Mouse (Mus musculus): Measurements from ENCODE around the gene Trip6. TPM values are rescaled to one million over a fixed set of nuclear protein-coding genes. Genes with fewer than 3 reads are reported as not detected.

Gene Trip6
- total and polyA plus RNA-seq, 3 experiments, result 0.58 to 2.1 TPM; not detected in 1

DNA sequence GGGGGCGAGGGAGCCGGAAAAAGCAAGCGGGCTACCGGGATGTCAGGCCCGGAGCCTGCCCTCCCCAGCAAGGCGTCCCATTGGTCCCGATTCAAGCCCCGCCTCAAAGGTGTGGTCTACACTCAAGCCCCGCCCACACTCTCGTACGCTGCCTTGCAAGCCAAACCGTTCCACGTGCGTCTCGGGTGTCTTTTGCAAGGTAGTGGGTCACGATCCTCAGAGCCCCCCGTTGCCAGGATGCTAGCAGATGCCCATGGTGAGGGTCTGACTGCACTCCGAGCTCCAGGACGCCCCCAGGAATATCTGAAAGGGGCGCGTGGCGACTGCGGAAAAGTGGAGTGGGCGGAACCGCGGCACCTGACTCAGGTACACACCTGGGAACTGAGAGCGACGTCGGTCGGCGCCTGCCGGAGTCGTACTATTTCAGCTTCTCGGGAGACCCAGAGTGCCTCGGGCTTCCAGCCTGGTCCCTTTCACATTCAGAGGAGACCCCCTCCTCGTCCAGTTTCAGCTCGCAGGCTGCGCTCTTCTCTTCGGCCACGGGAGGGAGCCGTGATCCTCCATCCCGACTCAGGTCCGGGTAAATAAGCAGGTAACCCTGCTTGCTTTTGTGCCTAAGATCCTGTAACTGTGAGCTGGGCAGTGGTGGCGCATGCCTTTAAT lies 19.4 kb upstream of the Trip6 start, which contains the start of gene Slc12a9:
Gene Slc12a9, minus strand, starts transcription at position 86 of the 663 bp plus-strand sequence.
- H3K79me2 ChIP-seq (ENCODE audit: control insufficient read depth, insufficient read depth, low read length, poor library complexity), result no peaks in the 10 kb centered on the region; the same call in 1 of the 2 replicates
- no peak within 1 kb of the TSS for H3K27ac ChIP-seq (ENCODE audit: control insufficient read depth, low read depth, low read length)
- H3K27me3 ChIP-seq (ENCODE audit: control insufficient read depth in 1 of 2, insufficient read depth in 2 of 2, low read length in 2 of 2), result no peaks in the 10 kb centered on the region
- no peaks in the 10 kb centered on the region for H3K9me3 ChIP-seq (replicated peaks; ENCODE audit: insufficient read depth, low read length)
- H3K4me3 ChIP-seq (ENCODE audit: control insufficient read depth in 1 of 2, insufficient read depth in 1 of 2, low read depth in 2 of 2, low read length in 2 of 2), result peak within 1 kb of the TSS; percentile 65 to 84
- H3K9ac ChIP-seq (ENCODE audit: control insufficient read depth, low read depth, low read length, poor library complexity, severe bottlenecking), result peak within 1 kb of the TSS; percentile 66
- TF ChIP-seq BHLHE40 (IDR thresholded peaks at IDR 0.05; ENCODE audit: borderline replicate concordance, low read depth, low read length) (0 out of 2 replicates have a peak, but pooled peaks have one; percentile 5), MAFK (IDR thresholded peaks at IDR 0.05; ENCODE audit: borderline replicate concordance, low read depth, low read length) (no peak), TCF12 (IDR thresholded peaks at IDR 0.05; ENCODE audit: low read depth, low read length) (no peak), NRF1 (IDR thresholded peaks at IDR 0.05; ENCODE audit: insufficient read depth, low read depth, low read length, poor library complexity, severe bottlenecking) (no peak), ZNF384 (IDR thresholded peaks at IDR 0.05; ENCODE audit: low read depth, low read length) (no peak), POLR2AphosphoS5 (IDR thresholded peaks at IDR 0.05; ENCODE audit: borderline replicate concordance, low read depth, low read length) (no peak), ZMIZ1 (IDR thresholded peaks at IDR 0.05; ENCODE audit: low read depth, low read length) (no peak), ZC3H11A (IDR thresholded peaks at IDR 0.05; ENCODE audit: low read depth, low read length) (peak; percentile 47), ELF1 (IDR thresholded peaks at IDR 0.05; ENCODE audit: low read depth, low read length) (no peak), NELFE (IDR thresholded peaks at IDR 0.05; ENCODE audit: low read depth, low read length) (peak; percentile 60), MEF2A (IDR thresholded peaks at IDR 0.05; ENCODE audit: extremely low read depth, insufficient replicate concordance, low read depth, low read length, poor library complexity, severe bottlenecking) (no peak), MXI1 (IDR thresholded peaks at IDR 0.05; ENCODE audit: low read depth, low read length) (peak; percentile 99), MYB (IDR thresholded peaks at IDR 0.05; ENCODE audit: low read depth, low read length) (no peak), TBP (IDR thresholded peaks at IDR 0.05; ENCODE audit: low read depth, low read length) (peak; percentile 65), TAL1 (IDR thresholded peaks at IDR 0.05; ENCODE audit: low read length) (no peak), GATA1 (IDR thresholded peaks at IDR 0.05; ENCODE audit: low read depth, low read length) (no peak), CHD1 (IDR thresholded peaks at IDR 0.05; ENCODE audit: low read depth, low read length) (0 out of 2 replicates have a peak, but pooled peaks have one; percentile 10), SMC3 (IDR thresholded peaks at IDR 0.05; ENCODE audit: low read depth, low read length) (peak; percentile 58), EP300 (IDR thresholded peaks at IDR 0.05; ENCODE audit: low read depth in 1 of 2, low read length in 2 of 2) (no peak; a peak in 1 of 4 replicates), POLR2AphosphoS2 (IDR thresholded peaks at IDR 0.05; ENCODE audit: low read length) (no peak; the same call in 1 of the 2 replicates), HCFC1 (IDR thresholded peaks at IDR 0.05; ENCODE audit: low read depth, low read length) (0 out of 2 replicates have a peak, but pooled peaks have one; percentile 6), CTCF (IDR thresholded peaks at IDR 0.05 in 2 of 3, conservative IDR thresholded peaks at IDR 0.05 in 1 of 3; ENCODE audit: control insufficient read depth in 1 of 3, insufficient read depth in 1 of 3, low read depth in 2 of 3, low read length in 3 of 3, poor library complexity in 1 of 3, severe bottlenecking in 1 of 3) (peak; percentile 62 to 82 (median 67)), USF1 (IDR thresholded peaks at IDR 0.05; ENCODE audit: low read depth, low read length) (no peak), ETS1 (IDR thresholded peaks at IDR 0.05; ENCODE audit: low read depth, low read length) (no peak), USF2 (IDR thresholded peaks at IDR 0.05; ENCODE audit: borderline replicate concordance in 1 of 2, insufficient read depth in 1 of 2, low read depth in 1 of 2, low read length in 2 of 2) (no peak), POLR2A (IDR thresholded peaks at IDR 0.05; ENCODE audit: control insufficient read depth in 1 of 2, insufficient read depth in 1 of 2, low read depth in 1 of 2, low read length in 2 of 2, poor library complexity in 1 of 2) (peak; percentile 37 to 63; a peak in 2 of 4 replicates), SIN3A (IDR thresholded peaks at IDR 0.05; ENCODE audit: low read length) (peak; percentile 81), MYC (IDR thresholded peaks at IDR 0.05; ENCODE audit: low read depth, low read length) (peak; percentile 84; the same call in 1 of the 2 replicates), KAT2A (conservative IDR thresholded peaks at IDR 0.05; ENCODE audit: low read depth, low read length) (no peak), MAX (IDR thresholded peaks at IDR 0.05; ENCODE audit: low read length) (peak; percentile 91), RAD21 (IDR thresholded peaks at IDR 0.05; ENCODE audit: low read depth, low read length) (peak; percentile 41)
- DNase-seq (ENCODE audit: low read depth, low spot score), result peak; percentile 95
- H3K4me1 ChIP-seq (ENCODE audit: control insufficient read depth in 1 of 2, insufficient read depth in 2 of 2, low read length in 2 of 2), result peaks cover 2 to 15% of the 10 kb centered on the region in 2 experiments
- peaks cover 0 to 9% of the 10 kb centered on the region in 2 experiments; a peak in 2 of 4 replicates for H3K36me3 ChIP-seq (ENCODE audit: control insufficient read depth in 1 of 2, insufficient read depth in 2 of 2, low read length in 2 of 2)

Data from MEL (cell line).